Mouse (Mus musculus) cerebellum, adult 2 months (tissue): ENCODE measurements around the gene 4930430A15Rik. TPM values are rescaled to one million over a fixed set of nuclear protein-coding genes. Genes with fewer than 3 reads are reported as not detected.

Experiments
- DNase-seq, 2 experiments: peaks; one replicate each; pipeline ENCODE4 v3.0.0; 2021
- H3K27ac ChIP-seq: fragments of 200-500 bp; 2 replicates; pipeline ENCODE4 v1.5.1; 2012; ENCODE audit warnings: low read length, control low read depth, inconsistent platforms; ENCODE audit not compliant: insufficient read depth
- H3K27me3 ChIP-seq: fragments of 200-500 bp; 2 replicates; pipeline ENCODE4 v1.6.1; 2012; ENCODE audit warnings: inconsistent platforms, mild to moderate bottlenecking, low read length, moderate library complexity; ENCODE audit not compliant: control insufficient read depth, insufficient read depth
- H3K4me1 ChIP-seq: fragments of 200-500 bp; 2 replicates; pipeline ENCODE4 v1.6.1; 2011; ENCODE audit warnings: low read length; ENCODE audit not compliant: control insufficient read depth, insufficient read depth
- H3K4me3 ChIP-seq: fragments of 200-500 bp; replicated peaks from 2 replicates; pipeline ENCODE3; 2011; ENCODE audit warnings: mild to moderate bottlenecking, low read depth, low read length, control low read depth; ENCODE audit not compliant: insufficient read depth
- CTCF ChIP-seq: fragments of 200-500 bp; IDR thresholded peaks from 2 replicates; pipeline ENCODE4 v1.5.1; 2011; ENCODE audit warnings: low read depth, mild to moderate bottlenecking, control low read depth, low read length, moderate library complexity, borderline replicate concordance; ENCODE audit not compliant: insufficient read depth
- POLR2A ChIP-seq: fragments of 200-500 bp; IDR thresholded peaks from 2 replicates; pipeline ENCODE4 v1.6.1; 2011; ENCODE audit warnings: low read length, control low read depth, borderline replicate concordance; ENCODE audit not compliant: insufficient read depth
- WGBS: fragments of 180-500 bp; shearing (Covaris S2); methylation state at CpG from one replicate; pipeline ENCODE4 v1.1.7; 2018; 5-methylcytosine and 5-hydroxymethylcytosine counted together
- polyA plus RNA-seq: library from polyadenylated mRNA; depleted of rRNA; stranded (reverse); fragments of >200 nt; gene quantifications from 2 replicates; pipeline ENCODE4 v1.2.3, GENCODE M21; 2012; rRNA removed

The 4930430A15Rik gene
- not detected in 2 replicates for polyA plus RNA-seq

DNA sequence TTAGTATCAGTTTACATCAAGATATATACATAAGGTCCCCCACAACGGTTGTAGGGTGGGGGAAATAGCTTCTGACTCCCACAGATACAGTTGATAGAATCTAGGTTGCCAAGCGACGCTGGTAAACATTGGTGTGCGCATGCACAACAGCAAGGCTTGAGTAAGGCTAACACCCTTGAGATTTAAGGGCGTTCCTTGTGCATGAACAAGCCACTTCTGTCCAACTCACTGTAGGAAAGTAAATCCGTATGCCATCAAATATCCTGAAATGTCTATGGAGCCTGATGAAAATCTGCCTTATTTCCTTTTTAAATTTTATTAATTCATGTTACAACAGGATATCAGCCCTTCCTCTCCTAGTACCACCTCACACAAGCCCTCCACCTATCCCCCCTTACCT is at the start of gene 4930430A15Rik:
TSS of gene 4930430A15Rik (minus strand) at position 101 of the 400 bp plus-strand sequence.
- no peak for TF ChIP-seq POLR2A
- DNase-seq, result no peak
- WGBS, result 81% methylated on average over 6 of the region's 6 CpGs

DNA sequence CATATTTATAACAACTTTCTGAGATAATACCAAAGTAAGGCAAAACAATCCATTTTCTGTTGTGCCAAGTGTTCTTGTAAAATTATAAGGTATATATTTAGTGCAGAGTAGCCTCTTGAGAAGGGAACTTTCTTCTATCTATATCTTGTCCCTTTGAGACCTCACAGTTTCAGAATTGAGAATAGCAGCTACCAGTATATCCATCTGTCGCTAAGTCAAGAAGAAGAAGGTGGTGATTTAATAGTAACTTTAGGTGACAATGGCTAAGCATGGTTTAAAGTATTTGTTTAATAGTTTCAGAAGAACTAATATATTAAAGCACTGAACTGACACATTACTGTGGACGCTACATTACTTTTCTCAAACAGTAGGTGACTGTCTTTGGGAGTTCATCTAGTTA is 44.6 kb upstream of the 4930430A15Rik start, which contains the start of gene Olfr1277:
TSS of gene Olfr1277 (minus strand) at position 101 of the 400 bp plus-strand sequence.
- no peak within 1 kb of the TSS for H3K4me3 ChIP-seq
- no peak for DNase-seq
- H3K4me1 ChIP-seq, result no peaks in the 10 kb centered on the region
- H3K27me3 ChIP-seq, result no peaks in the 10 kb centered on the region
- TF ChIP-seq POLR2A, result no peak
- no peak for TF ChIP-seq CTCF
- no peak within 1 kb of the TSS for H3K27ac ChIP-seq
- 76% methylated on average over 2 of the region's 2 CpGs for WGBS

More for the DNA sequence above, at the start of gene 4930430A15Rik:
- Histone ChIP-seq H3K4me3 (no peak within 1 kb of the TSS), H3K4me1 (no peaks in the 10 kb centered on the region), H3K27me3 (no peaks in the 10 kb centered on the region), H3K27ac (no peak within 1 kb of the TSS)

DNA sequence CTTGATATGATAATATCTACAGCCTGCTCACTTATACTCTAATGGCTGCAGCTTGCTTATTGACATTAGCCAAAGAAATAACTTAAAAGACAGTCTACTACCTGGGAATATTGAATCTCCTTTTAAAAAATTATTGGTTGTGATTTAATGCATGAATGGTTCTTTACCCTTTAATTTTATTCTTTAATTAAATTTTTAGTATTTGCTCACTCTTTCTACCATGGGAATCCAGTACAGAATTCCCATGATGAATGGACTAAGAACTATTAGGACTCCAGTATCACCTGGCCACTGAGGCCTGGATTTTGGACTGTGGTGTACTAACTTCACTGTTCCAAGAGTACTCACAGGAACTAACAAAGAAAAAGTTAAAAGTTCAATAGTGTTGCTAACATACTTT is 24.8 kb upstream of the 4930430A15Rik start, which contains the start of gene Olfr1276:
TSS of gene Olfr1276 (plus strand) at position 301 of the 400 bp plus-strand sequence.
- no peak for DNase-seq
- TF ChIP-seq POLR2A (no peak), CTCF (no peak)
- no peak within 1 kb of the TSS for H3K4me3 ChIP-seq
- no peak within 1 kb of the TSS for H3K27ac ChIP-seq
- no peaks in the 10 kb centered on the region for H3K4me1 ChIP-seq
- H3K27me3 ChIP-seq, result no peaks in the 10 kb centered on the region

DNA sequence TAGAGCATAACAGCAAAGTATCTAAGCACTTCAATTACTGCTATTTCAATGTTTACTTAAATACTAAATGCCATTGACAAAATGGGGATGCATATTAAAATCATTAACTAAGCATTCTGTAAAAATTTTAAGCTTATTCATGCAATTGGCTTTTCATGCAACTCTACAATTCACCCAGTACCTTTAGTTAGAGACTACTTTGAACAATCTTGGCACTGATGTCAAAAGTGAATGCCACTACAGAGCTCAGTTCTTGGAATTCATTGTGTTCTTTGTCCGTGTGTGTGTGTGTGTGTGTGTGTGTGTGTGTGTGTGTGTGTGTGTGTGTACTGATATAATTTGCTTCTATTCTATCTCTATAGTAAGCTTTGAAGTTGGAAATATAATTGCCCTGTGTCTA is 5.8 kb upstream of the 4930430A15Rik start, which contains the start of gene Olfr1275:
TSS of gene Olfr1275 (minus strand) at position 101 of the 400 bp plus-strand sequence.
- no peaks in the 10 kb centered on the region for H3K4me1 ChIP-seq
- no peak for DNase-seq
- TF ChIP-seq POLR2A (no peak), CTCF (no peak)
- H3K4me3 ChIP-seq, result no peak within 1 kb of the TSS
- no peak within 1 kb of the TSS for H3K27ac ChIP-seq
- 71% methylated on average over 1 of the region's 1 CpGs for WGBS
- H3K27me3 ChIP-seq, result no peaks in the 10 kb centered on the region

DNA sequence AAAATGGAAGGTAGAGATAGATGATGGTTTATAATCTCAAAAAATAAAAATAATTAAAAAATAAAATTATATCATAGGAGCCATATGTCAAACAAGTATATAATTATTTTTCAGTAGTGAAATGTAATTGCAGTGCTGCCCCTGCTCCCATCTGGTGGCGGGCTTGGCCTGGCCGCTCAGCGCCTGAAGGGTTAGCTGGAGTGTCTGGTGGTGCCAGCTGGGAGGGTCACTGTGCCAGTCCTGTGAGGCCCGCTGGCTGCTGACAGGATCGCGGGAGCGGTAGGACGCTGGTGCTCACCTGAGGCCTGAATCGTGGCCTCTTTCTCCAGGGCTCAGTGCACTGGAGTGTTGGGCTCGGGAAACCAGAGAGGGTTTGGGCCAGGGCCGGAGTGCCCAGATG is 47.3 kb downstream of the 4930430A15Rik start:
- TF ChIP-seq CTCF, result no peak
- no peak for TF ChIP-seq POLR2A
- H3K4me3 ChIP-seq, result no peak overlapping the region
- no peaks in the 10 kb centered on the region for H3K27me3 ChIP-seq
- H3K4me1 ChIP-seq, result no peaks in the 10 kb centered on the region
- DNase-seq, result no peak
- H3K27ac ChIP-seq, result no peak overlapping the region
- WGBS, result 94% methylated on average over 11 of the region's 11 CpGs

DNA sequence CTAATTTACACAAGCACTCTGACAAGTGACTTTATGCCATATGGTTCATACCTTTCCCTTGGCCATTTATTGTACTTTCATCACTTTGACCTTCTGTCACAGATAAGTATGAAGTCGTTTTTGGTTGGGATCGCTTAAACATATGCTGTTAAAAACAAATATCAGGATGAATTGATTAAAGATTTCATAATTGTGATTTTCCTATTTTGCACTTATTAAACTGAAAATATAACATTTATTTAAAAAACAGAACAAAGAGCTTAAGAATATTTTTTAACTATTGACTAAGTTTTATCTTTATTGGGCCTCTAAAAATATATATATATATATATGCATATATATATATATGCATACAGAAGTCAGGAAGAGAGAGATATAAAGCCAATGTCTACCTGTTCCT is 76.6 kb downstream of the 4930430A15Rik start, which contains the start of gene Gm15130:
TSS of gene Gm15130 (minus strand) at position 101 of the 400 bp plus-strand sequence.
- no peak for DNase-seq
- no peaks in the 10 kb centered on the region for H3K4me1 ChIP-seq
- 54% methylated on average over 2 of the region's 2 CpGs for WGBS
- TF ChIP-seq CTCF (no peak), POLR2A (no peak)
- H3K4me3 ChIP-seq, result no peak within 1 kb of the TSS
- no peaks in the 10 kb centered on the region for H3K27me3 ChIP-seq
- H3K27ac ChIP-seq, result no peak within 1 kb of the TSS

DNA sequence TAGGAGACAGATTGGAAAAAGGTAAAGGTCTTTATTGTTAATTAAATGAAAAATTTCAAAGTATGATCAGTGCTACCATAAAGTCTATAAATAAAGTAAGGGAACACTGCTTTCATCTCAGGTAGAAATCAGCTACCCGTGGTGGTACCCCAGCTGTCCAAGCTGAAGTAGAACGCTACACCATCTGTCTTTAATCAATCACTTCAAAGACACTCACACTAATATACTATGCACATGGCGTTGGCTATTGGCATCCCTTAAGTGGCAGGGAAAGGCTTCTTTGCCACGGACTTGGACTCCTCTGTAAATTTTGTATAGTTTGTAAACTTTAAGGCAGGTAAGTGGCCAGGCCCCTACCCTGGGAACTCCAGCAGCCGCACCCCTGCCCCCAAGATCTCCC is 93.7 kb downstream of the 4930430A15Rik start:
- Histone ChIP-seq H3K27me3 (no peaks in the 10 kb centered on the region), H3K4me1 (no peaks in the 10 kb centered on the region), H3K27ac (no peak overlapping the region), H3K4me3 (no peak overlapping the region)
- no peak for DNase-seq
- WGBS, result 63% methylated on average over 5 of the region's 5 CpGs
- no peak for TF ChIP-seq POLR2A

Other genes with a start within 250 kb of the 4930430A15Rik start
- not detected in 2 replicates for gene Gm13941, start 123.6 kb downstream of the 4930430A15Rik start, polyA plus RNA-seq
- not detected in 2 replicates for gene Gm15130, start 76.7 kb downstream of the 4930430A15Rik start, polyA plus RNA-seq
- gene Olfr1275, start 5.7 kb upstream of the 4930430A15Rik start, polyA plus RNA-seq, result not detected in 2 replicates
- 0.03 TPM in 1 of 2 replicates, not detected in the other for gene Olfr1276, start 24.9 kb upstream of the 4930430A15Rik start, polyA plus RNA-seq
- gene Olfr1277, start 44.5 kb upstream of the 4930430A15Rik start, polyA plus RNA-seq, result not detected in 2 replicates
- gene Olfr1278, start 60.5 kb upstream of the 4930430A15Rik start, polyA plus RNA-seq, result not detected in 2 replicates
- gene Olfr1279, start 71.0 kb upstream of the 4930430A15Rik start, polyA plus RNA-seq, result not detected in 2 replicates
- gene Olfr1280, start 84.4 kb upstream of the 4930430A15Rik start, polyA plus RNA-seq, result not detected in 2 replicates
- gene Olfr1281, start 96.9 kb upstream of the 4930430A15Rik start, polyA plus RNA-seq, result not detected in 2 replicates
- gene Olfr1282, start 106.5 kb upstream of the 4930430A15Rik start, polyA plus RNA-seq, result not detected in 2 replicates
- not detected in 2 replicates for gene Olfr1283, start 137.2 kb upstream of the 4930430A15Rik start, polyA plus RNA-seq
- not detected in 2 replicates for gene Olfr1284, start 145.9 kb upstream of the 4930430A15Rik start, polyA plus RNA-seq
- gene Olfr1286, start 193.5 kb upstream of the 4930430A15Rik start, polyA plus RNA-seq, result not detected in 2 replicates
- gene Olfr1287, start 219.5 kb upstream of the 4930430A15Rik start, polyA plus RNA-seq, result not detected in 2 replicates
- gene Olfr1288, start 244.5 kb upstream of the 4930430A15Rik start, polyA plus RNA-seq, result not detected in 2 replicates